In genomic region chr11:72735519-72735860, GRCm38 (mm10) we compare ENCODE assay signal across 21 mouse cellular contexts. TPM values are rescaled to one million over a fixed set of nuclear protein-coding genes. Genes with fewer than 3 reads are reported as not detected.
DNase-seq lines count a peak whose midpoint lies in the region; ATAC-seq and TF ChIP-seq lines count a peak whose summit lies in the region.
"Had no signal": no experiment of that assay in that cellular context is flagged by ENCODE, and none has a peak within 500 bp of the region (broad histone marks: within the 10 kb centered on the region; RNA-seq: fewer than 3 reads in every experiment).

No protein-coding gene starts in this region.

- H3K27me3 ChIP-seq in heart, embryonic 10.5 days (ENCODE audit: insufficient read depth, poor library complexity, severe bottlenecking): no peaks in the 10 kb centered on the region
- H3K27me3 ChIP-seq in midbrain, embryonic 11.5 days (ENCODE audit: control insufficient read depth, insufficient read depth, low read length): no peaks in the 10 kb centered on the region
- H3K27me3 ChIP-seq in midbrain, embryonic 13.5 days: no peaks in the 10 kb centered on the region
- H3K27me3 ChIP-seq in heart, embryonic 13.5 days (replicated peaks): no peaks in the 10 kb centered on the region
- no peaks in the 10 kb centered on the region for H3K27me3 ChIP-seq in heart, postnatal 0 days (ENCODE audit: control insufficient read depth, insufficient read depth, low read length)
- H3K27me3 ChIP-seq: forebrain, embryonic 13.5 days; hindbrain, embryonic 12.5 days had no signal

- H3K36me3 ChIP-seq in heart, embryonic 10.5 days: peaks cover 59% of the 10 kb centered on the region
- peaks cover 12% of the 10 kb centered on the region; the same call in 1 of the 2 replicates for H3K36me3 ChIP-seq in midbrain, embryonic 11.5 days (ENCODE audit: control insufficient read depth, insufficient read depth, low read length)
- peaks cover 69% of the 10 kb centered on the region for H3K36me3 ChIP-seq in midbrain, embryonic 13.5 days
- H3K36me3 ChIP-seq in heart, embryonic 13.5 days: peaks cover 62% of the 10 kb centered on the region
- H3K36me3 ChIP-seq in heart, postnatal 0 days (replicated peaks; ENCODE audit: control insufficient read depth, insufficient read depth, low read length): peaks cover 60% of the 10 kb centered on the region

- H3K4me2 ChIP-seq in midbrain, embryonic 11.5 days: no peak overlapping the region
- no peak overlapping the region for H3K4me2 ChIP-seq in midbrain, embryonic 13.5 days (replicated peaks)
- H3K4me2 ChIP-seq in heart, embryonic 13.5 days: no peak overlapping the region
- no peak overlapping the region for H3K4me2 ChIP-seq in heart, postnatal 0 days (ENCODE audit: low read depth, low read length)
- H3K4me2 ChIP-seq: forebrain, embryonic 13.5 days; hindbrain, embryonic 12.5 days had no signal

- no peak for TF ChIP-seq CTCF in heart, postnatal 0 days (IDR thresholded peaks at IDR 0.05; ENCODE audit: low read depth)

- no peak overlapping the region for H3K9ac ChIP-seq in midbrain, embryonic 11.5 days (ENCODE audit: low read length)
- H3K9ac ChIP-seq in midbrain, embryonic 13.5 days (replicated peaks): no peak overlapping the region
- H3K9ac ChIP-seq in heart, embryonic 13.5 days: no peak overlapping the region
- H3K9ac ChIP-seq in heart, postnatal 0 days (replicated peaks; ENCODE audit: low read depth, low read length): no peak overlapping the region
- H3K9ac ChIP-seq: forebrain, embryonic 13.5 days; forebrain, postnatal 0 days; hindbrain, embryonic 12.5 days had no signal

- H3K4me1 ChIP-seq in heart, embryonic 10.5 days: peaks cover 21% of the 10 kb centered on the region; the same call in 1 of the 2 replicates
- no peaks in the 10 kb centered on the region for H3K4me1 ChIP-seq in midbrain, embryonic 11.5 days (ENCODE audit: control insufficient read depth, insufficient read depth, low read length)
- H3K4me1 ChIP-seq in midbrain, embryonic 13.5 days (replicated peaks): no peaks in the 10 kb centered on the region
- H3K4me1 ChIP-seq in heart, embryonic 13.5 days: peaks cover 36% of the 10 kb centered on the region
- peaks cover 6% of the 10 kb centered on the region; the same call in 1 of the 2 replicates for H3K4me1 ChIP-seq in heart, postnatal 0 days (ENCODE audit: control insufficient read depth, insufficient read depth)
- H3K4me1 ChIP-seq: embryonic facial prominence, embryonic 10.5 days; forebrain, embryonic 13.5 days; hindbrain, embryonic 12.5 days had no signal

- H3K27ac ChIP-seq in heart, embryonic 10.5 days: peak overlapping the region; percentile 37; the same call in 1 of the 2 replicates
- H3K27ac ChIP-seq in midbrain, embryonic 11.5 days (ENCODE audit: low read depth, low read length): no peak overlapping the region
- H3K27ac ChIP-seq in midbrain, embryonic 13.5 days: no peak overlapping the region
- peak overlapping the region; percentile 81 for H3K27ac ChIP-seq in heart, embryonic 13.5 days (replicated peaks)
- peak overlapping the region; percentile 72 for H3K27ac ChIP-seq in heart, postnatal 0 days (ENCODE audit: low read depth)
- H3K27ac ChIP-seq: embryonic facial prominence, embryonic 10.5 days; forebrain, embryonic 13.5 days; hindbrain, embryonic 12.5 days had no signal

- no peak for ATAC-seq in midbrain, embryonic 11.5 days (ENCODE audit: low FRiP score)
- no peak for ATAC-seq in midbrain, embryonic 13.5 days
- no peak for ATAC-seq in heart, embryonic 13.5 days (ENCODE audit: extremely low read depth, insufficient number of reproducible peaks, low FRiP score, low TSS enrichment)
- ATAC-seq in heart, postnatal 0 days (ENCODE audit: insufficient read depth, low read depth): no peak
- ATAC-seq in granulocyte monocyte progenitor cell, adult 5-6 weeks (replicated peaks; ENCODE audit: poor library complexity, severe bottlenecking): no peak
- ATAC-seq: activated CD4-positive, CD25-positive, alpha-beta regulatory T cell, adult 4 months; forebrain, embryonic 13.5 days; forebrain, postnatal 0 days; hindbrain, embryonic 16.5 days; intestine, postnatal 0 days had no signal

- WGBS in heart, embryonic 10.5 days: 68% methylated on average over 2 of the region's 2 CpGs
- 82% methylated on average over 2 of the region's 2 CpGs for WGBS in midbrain, embryonic 11.5 days
- 80% methylated on average over 2 of the region's 2 CpGs for WGBS in midbrain, embryonic 13.5 days
- WGBS in heart, embryonic 13.5 days: 75% methylated on average over 2 of the region's 2 CpGs
- 73% methylated on average over 2 of the region's 2 CpGs for WGBS in heart, postnatal 0 days

- no peaks in the 10 kb centered on the region for H3K9me3 ChIP-seq in heart, embryonic 10.5 days
- H3K9me3 ChIP-seq in midbrain, embryonic 11.5 days (ENCODE audit: control insufficient read depth, low read length): no peaks in the 10 kb centered on the region
- no peaks in the 10 kb centered on the region for H3K9me3 ChIP-seq in midbrain, embryonic 13.5 days
- H3K9me3 ChIP-seq in heart, embryonic 13.5 days: no peaks in the 10 kb centered on the region
- H3K9me3 ChIP-seq in heart, postnatal 0 days (replicated peaks; ENCODE audit: control insufficient read depth, low read length): no peaks in the 10 kb centered on the region
- H3K9me3 ChIP-seq: embryonic facial prominence, embryonic 10.5 days; forebrain, embryonic 13.5 days; G1E; hindbrain, embryonic 12.5 days had no signal

- H3K4me3 ChIP-seq in heart, embryonic 10.5 days: no peak overlapping the region
- no peak overlapping the region for H3K4me3 ChIP-seq in midbrain, embryonic 11.5 days (ENCODE audit: low read depth, low read length)
- no peak overlapping the region for H3K4me3 ChIP-seq in midbrain, embryonic 13.5 days (replicated peaks)
- no peak overlapping the region for H3K4me3 ChIP-seq in heart, embryonic 13.5 days
- no peak overlapping the region for H3K4me3 ChIP-seq in heart, postnatal 0 days (ENCODE audit: low read depth, low read length)
- H3K4me3 ChIP-seq: embryonic facial prominence, embryonic 10.5 days; forebrain, embryonic 13.5 days; hindbrain, embryonic 12.5 days had no signal

- TF ChIP-seq EP300 in heart, postnatal 0 days (IDR thresholded peaks at IDR 0.05; ENCODE audit: low read depth): no peak

- DNase-seq in heart, embryonic 10.5 days (ENCODE audit: low spot score): no peak
- no peak for DNase-seq in heart, postnatal 4 days
- peak; percentile 66 for DNase-seq in midbrain, embryonic 11.5 days (ENCODE audit: low spot score, missing footprints)
- no peak for DNase-seq in heart, postnatal 0 days (ENCODE audit: low spot score)
- DNase-seq in layer of hippocampus, postnatal 14 days (ENCODE audit: low spot score in 2 of 2): no peak
- DNase-seq: adrenal gland, adult 2 months; adrenal gland, postnatal 25 days; cerebellum, adult 2 months; cerebellum, postnatal 10 days; forebrain, postnatal 0 days; gastrocnemius, postnatal 36 days had no signal

RNA-seq across cellular contexts. Expression of gene Ankfy1, which starts 45.7 kb away (rescaled TPM):
- polyA plus RNA-seq in heart, embryonic 10.5 days (2016; fragmentation: Nextera tagmentation; extraction: Ambion mirVana): 21.9 and 28.2 TPM in 2 replicates
- total RNA-seq in heart, postnatal 4 days (2021): 10 to 100 TPM; 30.6 to 30.7 TPM
- 28.7 and 33.0 TPM in 2 replicates for polyA plus RNA-seq in midbrain, embryonic 11.5 days (2014; fragmentation: Nextera tagmentation; extraction: Ambion mirVana)
- 25.6 and 26.2 TPM in 2 replicates for polyA plus RNA-seq in midbrain, embryonic 13.5 days (2015; fragmentation: Nextera tagmentation; extraction: Ambion mirVana)
- polyA plus RNA-seq in heart, embryonic 13.5 days (2015; fragmentation: Nextera tagmentation; extraction: Ambion mirVana): 15.2 and 15.8 TPM in 2 replicates
- 27.4 and 31.0 TPM in 2 replicates for total RNA-seq in heart, postnatal 0 days (2014; rRNA removed; ENCODE audit: low replicate concordance)
- 6.3 and 7.6 TPM in 2 replicates for polyA plus RNA-seq in heart, postnatal 0 days (2015; fragmentation: Nextera tagmentation; extraction: Ambion mirVana)
- 10 to 100 TPM; 37.9 to 38.4 TPM for total RNA-seq in layer of hippocampus, postnatal 14 days (2021)
- total RNA-seq in granulocyte monocyte progenitor cell, adult 5-6 weeks (2014; fragmentation: Nextera tagmentation): 31.9 and 34.3 TPM in 2 replicates
- 34.9 and 36.0 TPM in 2 replicates for total RNA-seq in granulocyte monocyte progenitor cell, adult 5-6 weeks (2017)

Comparison
In these comparisons a context has a peak if more than half of its experiments do, and no peak if none do; other contexts are left out.
1. H3K27ac ChIP-seq: peak in heart, embryonic 10.5 days (single experiment), heart, embryonic 13.5 days (single experiment) and heart, postnatal 0 days (single experiment); none in midbrain, embryonic 11.5 days (single experiment) and midbrain, embryonic 13.5 days (single experiment).